Mouse (Mus musculus): Measurements from ENCODE around the gene Stk10. TPM values are rescaled to one million over a fixed set of nuclear protein-coding genes. Genes with fewer than 3 reads are reported as not detected.
A peak's percentile ranks its signal among the peaks of the same experiment; 100 is the strongest.

Gene Stk10
- polyA plus RNA-seq, 1 experiment from 2014 or later: 2.6 TPM

GRCm38 (mm10) chr11:32622479-32623190 lies 89.5 kb downstream of the Stk10 start:
- Histone ChIP-seq H3K9ac (ENCODE audit: low read depth, low read length) (no peak overlapping the region), H3K4me1 (replicated peaks; ENCODE audit: control insufficient read depth, insufficient read depth, low read length) (peaks cover 2% of the 10 kb centered on the region; the same call in 1 of the 2 replicates), H3K4me3 (ENCODE audit: low read depth, low read length) (no peak overlapping the region), H3K9me3 (ENCODE audit: control insufficient read depth) (no peaks in the 10 kb centered on the region), H3K27ac (ENCODE audit: low read depth, low read length) (no peak overlapping the region), H3K4me2 (replicated peaks; ENCODE audit: low read depth) (no peak overlapping the region), H3K27me3 (replicated peaks; ENCODE audit: control insufficient read depth, insufficient read depth, low read length) (no peaks in the 10 kb centered on the region), H3K36me3 (ENCODE audit: control insufficient read depth, insufficient read depth) (peaks cover 14% of the 10 kb centered on the region; the same call in 1 of the 2 replicates)
- ATAC-seq: no peak
- TF ChIP-seq CTCF (IDR thresholded peaks at IDR 0.05; ENCODE audit: low read depth): no peak
- WGBS: 87% methylated on average over 13 of the region's 13 CpGs

GRCm38 (mm10) chr11:32623236-32623635 lies 90.1 kb downstream of the Stk10 start:
- H3K4me2 ChIP-seq (replicated peaks; ENCODE audit: low read depth): no peak overlapping the region
- H3K4me3 ChIP-seq (ENCODE audit: low read depth, low read length): no peak overlapping the region
- no peak for ATAC-seq
- H3K4me1 ChIP-seq (replicated peaks; ENCODE audit: control insufficient read depth, insufficient read depth, low read length): peaks cover 2% of the 10 kb centered on the region; the same call in 1 of the 2 replicates
- TF ChIP-seq CTCF (IDR thresholded peaks at IDR 0.05; ENCODE audit: low read depth): no peak
- no peaks in the 10 kb centered on the region for H3K27me3 ChIP-seq (replicated peaks; ENCODE audit: control insufficient read depth, insufficient read depth, low read length)
- WGBS: 85% methylated on average over 5 of the region's 5 CpGs
- no peak overlapping the region for H3K9ac ChIP-seq (ENCODE audit: low read depth, low read length)
- H3K36me3 ChIP-seq (ENCODE audit: control insufficient read depth, insufficient read depth): peaks cover 13% of the 10 kb centered on the region; the same call in 1 of the 2 replicates
- H3K27ac ChIP-seq (ENCODE audit: low read depth, low read length): no peak overlapping the region
- no peaks in the 10 kb centered on the region for H3K9me3 ChIP-seq (ENCODE audit: control insufficient read depth)

- no peak overlapping the region for H3K4me2 ChIP-seq (replicated peaks; ENCODE audit: low read depth)
- TF ChIP-seq CTCF (IDR thresholded peaks at IDR 0.05; ENCODE audit: low read depth): no peak
- WGBS: 94% methylated on average over 6 of the region's 6 CpGs
- no peaks in the 10 kb centered on the region for H3K27me3 ChIP-seq (replicated peaks; ENCODE audit: control insufficient read depth, insufficient read depth, low read length)
- no peak overlapping the region for H3K4me3 ChIP-seq (ENCODE audit: low read depth, low read length)
- no peak overlapping the region for H3K9ac ChIP-seq (ENCODE audit: low read depth, low read length)
- no peak overlapping the region for H3K27ac ChIP-seq (ENCODE audit: low read depth, low read length)
- no peaks in the 10 kb centered on the region; the same call in 1 of the 2 replicates for H3K4me1 ChIP-seq (replicated peaks; ENCODE audit: control insufficient read depth, insufficient read depth, low read length)
- peaks cover 10% of the 10 kb centered on the region; the same call in 1 of the 2 replicates for H3K36me3 ChIP-seq (ENCODE audit: control insufficient read depth, insufficient read depth)
- ATAC-seq: no peak
- H3K9me3 ChIP-seq (ENCODE audit: control insufficient read depth): no peaks in the 10 kb centered on the region
Measured at GRCm38 (mm10) chr11:32623912-32624311, 90.8 kb downstream of the Stk10 start.

GRCm38 (mm10) chr11:32625677-32626076 lies 92.6 kb downstream of the Stk10 start:
- Histone ChIP-seq H3K4me3 (ENCODE audit: low read depth, low read length) (no peak overlapping the region), H3K27ac (ENCODE audit: low read depth, low read length) (no peak overlapping the region), H3K9ac (ENCODE audit: low read depth, low read length) (no peak overlapping the region), H3K36me3 (ENCODE audit: control insufficient read depth, insufficient read depth) (peaks cover 10% of the 10 kb centered on the region; the same call in 1 of the 2 replicates), H3K9me3 (ENCODE audit: control insufficient read depth) (no peaks in the 10 kb centered on the region), H3K4me1 (replicated peaks; ENCODE audit: control insufficient read depth, insufficient read depth, low read length) (no peaks in the 10 kb centered on the region), H3K27me3 (replicated peaks; ENCODE audit: control insufficient read depth, insufficient read depth, low read length) (no peaks in the 10 kb centered on the region), H3K4me2 (replicated peaks; ENCODE audit: low read depth) (no peak overlapping the region)
- TF ChIP-seq CTCF (IDR thresholded peaks at IDR 0.05; ENCODE audit: low read depth): peak; percentile 93
- peak; percentile 56 for ATAC-seq
- 56% methylated on average over 1 of the region's 1 CpGs for WGBS

- WGBS: 83% methylated on average over 6 of the region's 6 CpGs
- Histone ChIP-seq H3K9me3 (ENCODE audit: control insufficient read depth) (no peaks in the 10 kb centered on the region), H3K27ac (ENCODE audit: low read depth, low read length) (no peak overlapping the region), H3K9ac (ENCODE audit: low read depth, low read length) (no peak overlapping the region), H3K36me3 (ENCODE audit: control insufficient read depth, insufficient read depth) (peaks cover 8% of the 10 kb centered on the region; the same call in 1 of the 2 replicates), H3K4me1 (replicated peaks; ENCODE audit: control insufficient read depth, insufficient read depth, low read length) (no peaks in the 10 kb centered on the region), H3K4me3 (ENCODE audit: low read depth, low read length) (no peak overlapping the region), H3K4me2 (replicated peaks; ENCODE audit: low read depth) (no peak overlapping the region), H3K27me3 (replicated peaks; ENCODE audit: control insufficient read depth, insufficient read depth, low read length) (no peaks in the 10 kb centered on the region)
- ATAC-seq: no peak
- no peak for TF ChIP-seq CTCF (IDR thresholded peaks at IDR 0.05; ENCODE audit: low read depth)
Measured at GRCm38 (mm10) chr11:32626079-32626478, 93.0 kb downstream of the Stk10 start.

GRCm38 (mm10) chr11:32627900-32628299 lies 94.8 kb downstream of the Stk10 start:
- H3K4me1 ChIP-seq (replicated peaks; ENCODE audit: control insufficient read depth, insufficient read depth, low read length): no peaks in the 10 kb centered on the region
- ATAC-seq: no peak
- TF ChIP-seq CTCF (IDR thresholded peaks at IDR 0.05; ENCODE audit: low read depth): no peak
- H3K9ac ChIP-seq (ENCODE audit: low read depth, low read length): no peak overlapping the region
- 85% methylated on average over 6 of the region's 6 CpGs for WGBS
- H3K9me3 ChIP-seq (ENCODE audit: control insufficient read depth): no peaks in the 10 kb centered on the region
- peaks cover 7% of the 10 kb centered on the region; the same call in 1 of the 2 replicates for H3K36me3 ChIP-seq (ENCODE audit: control insufficient read depth, insufficient read depth)
- no peak overlapping the region for H3K4me2 ChIP-seq (replicated peaks; ENCODE audit: low read depth)
- H3K4me3 ChIP-seq (ENCODE audit: low read depth, low read length): no peak overlapping the region
- no peaks in the 10 kb centered on the region for H3K27me3 ChIP-seq (replicated peaks; ENCODE audit: control insufficient read depth, insufficient read depth, low read length)
- no peak overlapping the region for H3K27ac ChIP-seq (ENCODE audit: low read depth, low read length)
